ENCODE assay signal across 19 mouse cellular contexts in the genomic region with DNA sequence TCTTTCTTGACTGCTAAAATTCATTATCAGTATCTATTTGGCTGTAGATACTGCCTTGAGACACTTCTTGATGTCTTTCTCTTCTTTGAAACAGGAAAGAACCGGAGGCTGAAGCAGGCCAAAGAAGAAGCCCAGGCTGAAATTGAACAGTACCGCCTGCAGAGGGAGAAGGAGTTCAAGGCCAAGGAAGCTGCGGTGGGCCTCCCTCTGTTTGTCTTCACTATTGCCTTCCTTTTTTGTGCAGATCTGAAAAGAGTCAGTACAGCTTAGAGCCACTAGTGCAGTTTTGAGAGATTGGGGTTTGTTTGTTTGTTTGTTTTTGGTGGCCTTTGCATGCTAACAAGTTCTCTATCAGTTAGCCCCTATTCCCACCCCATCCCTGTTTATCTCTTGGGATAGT. TPM values are rescaled to one million over a fixed set of nuclear protein-coding genes. Genes with fewer than 3 reads are reported as not detected.
DNase-seq lines count a peak whose midpoint lies in the region; TF ChIP-seq lines count a peak whose summit lies in the region.
"Had no signal": no experiment of that assay in that cellular context is flagged by ENCODE, and none has a peak within 500 bp of the region (broad histone marks: within the 10 kb centered on the region; RNA-seq: fewer than 3 reads in every experiment).

No protein-coding gene starts in this region.

- no peak for DNase-seq in layer of hippocampus, adult 2 months (ENCODE audit: low spot score in 2 of 2)
- no peak for DNase-seq in layer of hippocampus, adult 8-10 months (ENCODE audit: low spot score in 2 of 2)
- DNase-seq in CD4-positive helper T cell, adult 2 months (ENCODE audit: low read depth, low spot score) = peak; percentile 45
- peak; percentile 41 for DNase-seq in R1 (ENCODE audit: low read depth, low spot score)
- peak; percentile 49 for DNase-seq in thymus, postnatal 14 days
- no peak for DNase-seq in kidney, adult 8-10 months
- DNase-seq in heart, adult 8-10 months (ENCODE audit: low spot score) = no peak
- DNase-seq: adrenal gland, adult 2 months; cerebellum, adult 11-12 months; gastrocnemius, postnatal 36 days; heart, adult 2 months; heart, postnatal 36 days; kidney, postnatal 14 days; right cerebral cortex, postnatal 14 days had no signal

- no peak overlapping the region for H3K4me3 ChIP-seq in layer of hippocampus, adult 2 months
- H3K4me3 ChIP-seq: forebrain, embryonic 10.5 days; heart, adult 2 months; midbrain, embryonic 10.5 days had no signal

- peak; percentile 48 for TF ChIP-seq CTCF in layer of hippocampus, adult 2 months (conservative IDR thresholded peaks at IDR 0.05)

- H3K27ac ChIP-seq in layer of hippocampus, adult 2 months = no peak overlapping the region
- H3K27ac ChIP-seq: forebrain, embryonic 10.5 days; heart, adult 2 months; hindbrain, embryonic 14.5 days; midbrain, embryonic 10.5 days had no signal

RNA-seq across cellular contexts. Expression of a gene that starts 3.9 kb away (rescaled TPM):
- total RNA-seq in layer of hippocampus, adult 2 months (2021) = 100 to 1,000 TPM; 119 to 128 TPM
- total RNA-seq in layer of hippocampus, adult 8-10 months (2022) = 100 to 1,000 TPM; 110 to 144 (median 128) TPM
- total RNA-seq in heart, adult 8-10 months (2022) = 100 to 1,000 TPM; 146 to 168 (median 149) TPM

RNA-seq across cellular contexts. Expression of a gene that starts 10.1 kb away (rescaled TPM):
- 1 to 10 TPM; 5.8 to 8.3 TPM for total RNA-seq in layer of hippocampus, adult 2 months (2021)
- 1 to 10 TPM; 6.5 to 9.6 (median 9.0) TPM for total RNA-seq in layer of hippocampus, adult 8-10 months (2022)
- 10 to 100 TPM in 3 of 4 experiments, 1 to 10 TPM in 1; 8.0 to 16.2 (median 12.7) TPM for total RNA-seq in heart, adult 8-10 months (2022)

RNA-seq across cellular contexts. Expression of a gene that starts 52.7 kb away (rescaled TPM):
- total RNA-seq in layer of hippocampus, adult 2 months (2021) = 10 to 100 TPM; 17.9 to 20.7 TPM
- total RNA-seq in layer of hippocampus, adult 8-10 months (2022) = 10 to 100 TPM; 23.8 to 32.9 (median 28.2) TPM
- total RNA-seq in heart, adult 8-10 months (2022) = 10 to 100 TPM; 18.5 to 38.1 (median 20.6) TPM

RNA-seq across cellular contexts. Expression of a gene that starts 56.6 kb away (rescaled TPM):
- not detected for total RNA-seq in layer of hippocampus, adult 2 months (2021)
- not detected for total RNA-seq in layer of hippocampus, adult 8-10 months (2022)
- not detected for total RNA-seq in heart, adult 8-10 months (2022)
- total RNA-seq: adrenal gland, adult 2 months; gastrocnemius, postnatal 36 days; heart, adult 2 months; heart, postnatal 36 days; layer of hippocampus, postnatal 10 days; liver, adult 2 months had no signal

Comparison
In these comparisons a context has a peak if more than half of its experiments do, and no peak if none do; other contexts are left out.
1. DNase-seq: peak in CD4-positive helper T cell, adult 2 months (single experiment), R1 (single experiment) and thymus, postnatal 14 days (single experiment); none in layer of hippocampus, adult 2 months (0 of 2), layer of hippocampus, adult 8-10 months (0 of 2), kidney, adult 8-10 months (0 of 2) and heart, adult 8-10 months (single experiment).